Comparison of ENCODE assay signal across 8 mouse cellular contexts in the genomic region with DNA sequence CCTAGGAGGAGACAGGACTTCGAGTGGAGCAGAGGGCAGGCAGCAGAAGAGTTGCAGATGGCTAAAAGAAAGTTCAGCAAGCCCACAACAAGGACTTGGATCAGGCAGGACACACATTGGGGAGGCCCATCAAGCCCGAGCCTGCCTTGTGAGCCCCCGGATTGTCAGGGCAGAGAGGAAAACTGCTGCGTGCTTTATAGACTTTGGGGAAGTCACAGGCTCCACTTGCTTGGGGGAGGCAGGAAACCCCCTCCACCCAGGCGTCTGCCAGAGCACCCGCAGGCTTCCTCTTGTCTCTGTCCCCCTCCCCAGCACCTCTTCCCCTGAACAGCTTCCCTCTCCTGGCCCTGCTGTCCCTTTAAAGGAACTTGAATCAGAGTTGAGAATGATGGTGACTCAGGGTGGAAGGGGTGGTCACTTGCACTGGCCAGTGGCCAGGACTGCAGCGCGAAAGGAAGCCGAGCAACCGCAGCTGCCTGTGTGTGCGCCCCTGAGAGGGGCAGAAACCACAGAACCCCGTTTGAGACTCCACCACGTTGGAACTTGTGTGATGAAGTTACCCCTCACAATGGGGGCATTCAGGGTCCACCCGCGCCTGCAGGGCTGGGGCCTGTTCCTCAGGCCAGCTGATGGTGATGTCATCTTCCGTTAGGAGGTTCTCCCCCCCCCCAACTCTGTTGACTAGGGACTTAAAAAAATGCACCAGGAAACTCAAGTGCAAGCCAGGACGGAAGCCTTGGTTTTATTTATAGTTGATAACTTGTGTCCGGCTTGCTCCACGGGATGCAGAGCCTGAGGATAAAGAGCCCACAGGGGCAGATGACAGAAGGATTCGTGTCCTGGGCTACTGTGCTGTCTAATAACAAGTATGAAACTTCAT.
DNase-seq lines count a peak whose midpoint lies in the region; ATAC-seq and TF ChIP-seq lines count a peak whose summit lies in the region.

No protein-coding gene starts in this region.

- TF ChIP-seq POLR2A in bone marrow, adult 2 months (IDR thresholded peaks at IDR 0.05; ENCODE audit: borderline replicate concordance, control insufficient read depth, low read depth, low read length), result peak; percentile 22; the same call in 1 of the 2 replicates

- H3K9ac ChIP-seq in hindbrain, postnatal 0 days (replicated peaks; ENCODE audit: low read length), result no peak overlapping the region

- peak overlapping the region; percentile 48 for H3K4me3 ChIP-seq in bone marrow, adult 2 months (replicated peaks; ENCODE audit: control insufficient read depth, low read depth, low read length)
- H3K4me3 ChIP-seq in hindbrain, postnatal 0 days (ENCODE audit: low read length), result no peak overlapping the region

- no peaks in the 10 kb centered on the region for H3K27me3 ChIP-seq in hindbrain, postnatal 0 days (ENCODE audit: insufficient read depth, low read length)

- ATAC-seq in CD4-positive, CD25-positive, alpha-beta regulatory T cell, adult 4 months, result peak; percentile 80
- peak; percentile 90 for ATAC-seq in hindbrain, postnatal 0 days

- peak; percentile 79 for DNase-seq in gastrocnemius, postnatal 14 days
- DNase-seq in hindbrain, postnatal 0 days (ENCODE audit: low spot score), result peak; percentile 80
- peak; percentile 50 to 67 for DNase-seq in left cerebral cortex, adult 9 months (ENCODE audit: low spot score in 2 of 2)
- DNase-seq in lung, postnatal 4 days, result peak; percentile 87 to 92
- peak; percentile 26 to 43 for DNase-seq in right cerebral cortex, postnatal 36 days (ENCODE audit: low spot score in 2 of 2)
- DNase-seq in urinary bladder, postnatal 4 days (ENCODE audit: low spot score in 2 of 2), result peak; percentile 71 to 73

- under 1% methylated on average over 20 of the region's 20 CpGs for WGBS in bone marrow, adult 2 months
- 41% methylated on average over 20 of the region's 20 CpGs for WGBS in hindbrain, postnatal 0 days

- no peaks in the 10 kb centered on the region for H3K9me3 ChIP-seq in hindbrain, postnatal 0 days (ENCODE audit: low read length)

- peak overlapping the region; percentile 70 for H3K27ac ChIP-seq in bone marrow, adult 2 months (ENCODE audit: control insufficient read depth, insufficient read depth, low read depth, low read length, poor library complexity)
- H3K27ac ChIP-seq in hindbrain, postnatal 0 days, result peak overlapping the region; percentile 61; the same call in 1 of the 2 replicates

- no peak for TF ChIP-seq CTCF in bone marrow, adult 2 months (IDR thresholded peaks at IDR 0.05; ENCODE audit: control insufficient read depth, insufficient read depth, low read length)
- TF ChIP-seq CTCF in hindbrain, postnatal 0 days (IDR thresholded peaks at IDR 0.05; ENCODE audit: low read depth), result no peak

- H3K36me3 ChIP-seq in hindbrain, postnatal 0 days (ENCODE audit: insufficient read depth, low read length), result no peaks in the 10 kb centered on the region

- H3K4me1 ChIP-seq in bone marrow, adult 2 months (ENCODE audit: control insufficient read depth, insufficient read depth, low read length), result peaks cover 11% of the 10 kb centered on the region; the same call in 1 of the 2 replicates
- 0 out of 2 replicates have a peak, but pooled peaks cover 3% of the 10 kb centered on the region for H3K4me1 ChIP-seq in hindbrain, postnatal 0 days (ENCODE audit: insufficient read depth, low read length)

- H3K4me2 ChIP-seq in hindbrain, postnatal 0 days (ENCODE audit: low read depth, low read length), result peak overlapping the region; percentile 30; the same call in 1 of the 2 replicates

- intact Hi-C loops in gastrocnemius, postnatal 14 days (cut with DNase I; ENCODE audit: low total_unique reads), result no loop called here

Comparison
In these comparisons a context has a peak if more than half of its experiments do, and no peak if none do; other contexts are left out.
1. DNase-seq: peak in every context shown above with its lines; median percentile 90 in lung, postnatal 4 days; 80 in hindbrain, postnatal 0 days; 79 in gastrocnemius, postnatal 14 days; 72 in urinary bladder, postnatal 4 days; 58 in left cerebral cortex, adult 9 months; 34 in right cerebral cortex, postnatal 36 days.